Comparison of ENCODE assay signal across 25 mouse cellular contexts in the genomic region with DNA sequence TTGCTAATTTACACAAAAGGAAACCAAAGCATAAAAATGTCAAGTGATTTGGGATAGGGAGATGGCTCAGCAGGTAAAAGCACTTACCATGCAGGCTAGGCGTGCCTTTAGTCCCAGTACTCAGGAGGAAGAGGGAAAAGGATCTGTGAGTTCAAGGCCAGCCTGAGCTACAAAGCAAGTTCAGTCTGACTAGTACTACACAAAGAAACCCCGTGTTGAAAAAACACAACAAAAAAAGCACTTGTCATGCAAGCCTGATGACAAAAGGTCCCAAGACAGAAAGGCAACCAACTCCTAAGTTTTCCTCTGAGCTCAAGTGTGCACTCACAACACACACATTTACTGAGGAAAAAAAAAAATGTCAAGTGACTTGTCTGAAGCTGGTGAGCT. TPM values are rescaled to one million over a fixed set of nuclear protein-coding genes. Genes with fewer than 3 reads are reported as not detected.
A peak's percentile ranks its signal among the peaks of the same experiment; 100 is the strongest.
DNase-seq lines count a peak whose midpoint lies in the region; ATAC-seq and TF ChIP-seq lines count a peak whose summit lies in the region.
"Had no signal": no experiment of that assay in that cellular context is flagged by ENCODE, and none has a peak within 500 bp of the region (broad histone marks: within the 10 kb centered on the region; RNA-seq: fewer than 3 reads in every experiment).

No protein-coding gene starts in this region.

- intact Hi-C loops in left cerebral cortex, postnatal 4 days (cut with DNase I), result no loop called here

- 0 out of 2 replicates have a peak, but pooled peaks have one; percentile 41 for ATAC-seq in liver, embryonic 11.5 days (replicated peaks; ENCODE audit: low FRiP score)
- peak; percentile 39; the same call in 1 of the 2 replicates for ATAC-seq in liver, postnatal 0 days
- ATAC-seq: hindbrain, embryonic 16.5 days; intestine, embryonic 15.5 days; midbrain, embryonic 16.5 days had no signal

- WGBS in liver, embryonic 11.5 days, result 72% methylated on average over 2 of the region's 2 CpGs
- 52% methylated on average over 2 of the region's 2 CpGs for WGBS in liver, postnatal 0 days (ENCODE audit: insufficient replicate concordance)

- no peak for TF ChIP-seq EP300 in liver, postnatal 0 days (IDR thresholded peaks at IDR 0.05; ENCODE audit: low read depth)

- peak; percentile 24 for DNase-seq in adrenal gland, adult 2 months
- DNase-seq in adrenal gland, postnatal 25 days, result no peak
- peak; percentile 22 for DNase-seq in kidney, postnatal 10 days
- no peak for DNase-seq in kidney, postnatal 25 days
- DNase-seq in liver, embryonic 11.5 days (ENCODE audit: low spot score), result peak; percentile 20
- no peak for DNase-seq in liver, postnatal 0 days
- DNase-seq in left cerebral cortex, postnatal 4 days, result no peak
- DNase-seq: cerebellum, adult 11-12 months; cerebellum, postnatal 10 days; heart, postnatal 4 days; layer of hippocampus, postnatal 36 days; lung, postnatal 4 days; right cerebral cortex, adult 18-20 months; thymus, postnatal 36 days had no signal

- peaks cover 18% of the 10 kb centered on the region for H3K4me1 ChIP-seq in liver, embryonic 11.5 days (replicated peaks; ENCODE audit: control insufficient read depth, insufficient read depth, low read length)
- H3K4me1 ChIP-seq in liver, postnatal 0 days (ENCODE audit: insufficient read depth), result peaks cover 6% of the 10 kb centered on the region
- H3K4me1 ChIP-seq: heart, embryonic 10.5 days; intestine, embryonic 15.5 days; limb, embryonic 13.5 days; lung, embryonic 15.5 days; midbrain, embryonic 10.5 days; stomach, embryonic 15.5 days had no signal

- peak overlapping the region; percentile 61 for H3K4me2 ChIP-seq in liver, embryonic 11.5 days
- peak overlapping the region; percentile 4; the same call in 1 of the 2 replicates for H3K4me2 ChIP-seq in liver, postnatal 0 days (ENCODE audit: low read depth, low read length)
- H3K4me2 ChIP-seq: forebrain, embryonic 12.5 days; intestine, embryonic 15.5 days; limb, embryonic 13.5 days; lung, embryonic 15.5 days; stomach, embryonic 15.5 days had no signal

- TF ChIP-seq CTCF in liver, postnatal 0 days (IDR thresholded peaks at IDR 0.05; ENCODE audit: low read depth), result no peak

- H3K36me3 ChIP-seq in liver, embryonic 11.5 days (ENCODE audit: control insufficient read depth, insufficient read depth, low read length), result no peaks in the 10 kb centered on the region
- no peaks in the 10 kb centered on the region for H3K36me3 ChIP-seq in liver, postnatal 0 days (replicated peaks; ENCODE audit: insufficient read depth, low read length)
- H3K36me3 ChIP-seq: intestine, embryonic 15.5 days; lung, embryonic 15.5 days; stomach, embryonic 15.5 days had no signal

- H3K9ac ChIP-seq in liver, embryonic 11.5 days (ENCODE audit: low read depth, low read length), result peak overlapping the region; percentile 44; the same call in 1 of the 2 replicates
- H3K9ac ChIP-seq in liver, postnatal 0 days (replicated peaks), result no peak overlapping the region
- H3K9ac ChIP-seq: forebrain, embryonic 12.5 days; intestine, embryonic 15.5 days; limb, embryonic 13.5 days; lung, embryonic 15.5 days; stomach, embryonic 15.5 days had no signal

- H3K27me3 ChIP-seq in liver, embryonic 11.5 days (replicated peaks; ENCODE audit: control insufficient read depth, insufficient read depth, low read length), result no peaks in the 10 kb centered on the region
- no peaks in the 10 kb centered on the region for H3K27me3 ChIP-seq in liver, postnatal 0 days (ENCODE audit: insufficient read depth, low read length)
- H3K27me3 ChIP-seq: forebrain, embryonic 12.5 days; intestine, embryonic 15.5 days; limb, embryonic 13.5 days; lung, embryonic 15.5 days; stomach, embryonic 15.5 days had no signal

- peak overlapping the region; percentile 88 for H3K27ac ChIP-seq in liver, embryonic 11.5 days (ENCODE audit: low read depth, low read length)
- peak overlapping the region; percentile 56 for H3K27ac ChIP-seq in liver, postnatal 0 days (ENCODE audit: low read depth)
- H3K27ac ChIP-seq: forebrain, embryonic 12.5 days; heart, embryonic 10.5 days; intestine, embryonic 15.5 days; layer of hippocampus, adult 2 months; limb, embryonic 13.5 days; lung, embryonic 15.5 days; midbrain, embryonic 10.5 days; stomach, embryonic 15.5 days had no signal

- H3K4me3 ChIP-seq in liver, embryonic 11.5 days (ENCODE audit: low read depth, low read length), result no peak overlapping the region
- no peak overlapping the region for H3K4me3 ChIP-seq in liver, postnatal 0 days (ENCODE audit: low read depth, low read length)
- H3K4me3 ChIP-seq: forebrain, embryonic 12.5 days; heart, embryonic 10.5 days; intestine, embryonic 15.5 days; layer of hippocampus, adult 2 months; limb, embryonic 13.5 days; lung, embryonic 15.5 days; midbrain, embryonic 10.5 days; myocyte; stomach, embryonic 15.5 days had no signal

- no peaks in the 10 kb centered on the region for H3K9me3 ChIP-seq in liver, embryonic 11.5 days (ENCODE audit: control insufficient read depth, low read length)
- H3K9me3 ChIP-seq in liver, postnatal 0 days (ENCODE audit: low read length), result no peaks in the 10 kb centered on the region
- H3K9me3 ChIP-seq: intestine, embryonic 15.5 days; limb, embryonic 13.5 days; lung, embryonic 15.5 days; stomach, embryonic 15.5 days had no signal

RNA-seq across cellular contexts. Expression of a gene that starts 8.6 kb away (rescaled TPM):
- total RNA-seq in adrenal gland, adult 2 months (2021), result 10 to 100 TPM; 36.4 to 46.6 TPM
- 5.1 and 7.5 TPM in 2 replicates for polyA plus RNA-seq in adrenal gland, adult 2 months (2012; rRNA removed)
- 43.9 and 63.3 TPM in 2 replicates for total RNA-seq in adrenal gland, postnatal 25 days (2021)
- 5.3 and 8.0 TPM in 2 replicates for polyA plus RNA-seq in liver, embryonic 11.5 days (2014; fragmentation: Nextera tagmentation; extraction: Ambion mirVana)
- polyA plus RNA-seq in liver, postnatal 0 days (2015; fragmentation: Nextera tagmentation; extraction: Ambion mirVana), result 2.2 and 2.3 TPM in 2 replicates
- total RNA-seq in left cerebral cortex, postnatal 4 days (2021), result 100 to 1,000 TPM; 153 to 167 TPM

Comparison
In these comparisons a context has a peak if more than half of its experiments do, and no peak if none do; other contexts are left out.
1. DNase-seq: peak in adrenal gland, adult 2 months (single experiment), kidney, postnatal 10 days (single experiment) and liver, embryonic 11.5 days (single experiment); none in adrenal gland, postnatal 25 days (single experiment), kidney, postnatal 25 days (0 of 2), liver, postnatal 0 days (single experiment) and left cerebral cortex, postnatal 4 days (single experiment).